Mouse (Mus musculus): ENCODE data around the gene Gm11937.

Gene Gm11937

DNA sequence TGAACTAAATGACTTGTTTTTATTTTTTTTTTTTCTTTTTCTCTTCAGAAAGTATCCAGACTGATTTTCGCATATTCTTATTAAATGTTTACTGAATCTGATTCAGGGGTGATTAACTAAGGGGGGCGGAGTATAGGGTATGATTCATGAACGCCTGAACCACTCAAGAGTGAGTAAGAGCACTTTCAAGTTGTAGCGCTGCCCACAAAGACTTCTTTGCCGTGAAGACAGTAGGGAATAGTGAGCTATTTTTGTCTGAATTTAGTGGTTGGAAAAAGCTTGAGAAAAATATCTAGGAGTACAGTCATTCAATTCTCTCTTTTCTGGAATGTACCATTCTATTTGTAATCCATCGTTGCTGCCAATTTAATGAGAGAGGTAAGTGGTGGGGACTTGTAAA is 28.4 kb downstream of the Gm11937 start:
- DNase-seq (ENCODE audit: low spot score in 2 of 2): no peak

DNA sequence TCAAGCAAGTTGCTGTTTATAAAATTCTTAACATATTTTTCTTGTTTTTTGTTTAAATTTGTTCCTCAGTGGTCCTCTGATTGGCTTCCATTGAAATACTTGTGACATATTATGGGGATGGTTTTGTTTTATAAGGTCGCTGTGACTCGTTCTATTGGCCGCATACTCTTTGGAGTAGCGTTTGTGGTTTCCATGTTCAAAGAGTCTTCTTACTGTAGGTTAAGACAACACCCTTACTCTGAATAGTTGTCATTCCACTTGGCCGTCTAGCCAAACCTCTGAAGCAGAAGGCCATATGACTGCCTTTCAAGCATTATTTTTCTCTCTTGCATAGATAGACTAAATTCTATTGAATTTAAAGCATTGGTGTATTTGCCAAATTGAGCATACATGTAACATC is 28.9 kb downstream of the Gm11937 start:
- DNase-seq (ENCODE audit: low spot score in 2 of 2): no peak

GRCm38 (mm10) chr11:99580636-99581035 is 29.4 kb downstream of the Gm11937 start, which contains the start of gene Krtap1-5:
Gene Krtap1-5, minus strand, starts transcription at chr11:99581016.
- DNase-seq (ENCODE audit: low spot score in 2 of 2): no peak

- DNase-seq (ENCODE audit: low spot score in 2 of 2): peak; percentile 55 to 73
These were observed 35.9 kb downstream of the Gm11937 start for GRCm38 (mm10) chr11:99574106-99574505.

GRCm38 (mm10) chr11:99573164-99573563 is 36.8 kb downstream of the Gm11937 start:
- no peak for DNase-seq (ENCODE audit: low spot score in 2 of 2)

DNA sequence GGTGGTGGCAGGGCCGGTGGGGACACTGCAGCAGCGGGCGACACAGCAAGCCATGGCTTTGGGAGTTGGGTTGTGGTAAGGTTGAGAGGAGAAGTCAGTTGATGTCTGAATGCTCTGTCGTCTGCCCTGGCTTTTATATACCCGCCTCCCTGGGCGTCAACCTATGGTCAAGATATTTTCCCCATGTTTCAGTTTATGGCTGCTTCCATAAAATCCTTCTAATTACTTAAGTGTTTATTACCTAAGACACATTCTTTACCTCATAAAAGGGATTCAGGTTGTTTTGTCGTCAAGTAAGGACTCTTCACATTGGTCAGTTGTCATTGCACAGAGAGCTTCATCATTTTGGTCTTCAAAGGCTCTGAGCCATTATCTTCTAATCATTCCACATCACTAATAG is 43.5 kb downstream of the Gm11937 start, which contains the start of gene Krtap3-1:
Gene Krtap3-1 (minus strand): TSS at position 101 of the 400 bp plus-strand sequence.
- no peak for DNase-seq (ENCODE audit: low spot score in 2 of 2)

GRCm38 (mm10) chr11:99562580-99562979 is 47.4 kb downstream of the Gm11937 start:
- no peak for DNase-seq (ENCODE audit: low spot score in 2 of 2)

All from right cerebral cortex, postnatal 10 days (tissue).